Mouse (Mus musculus) hindbrain, embryonic 12.5 days (tissue): ENCODE data around the gene Mthfd1l. TPM values are rescaled to one million over a fixed set of nuclear protein-coding genes. Genes with fewer than 3 reads are reported as not detected.

Experiments
- ATAC-seq: fragments of 200-750 bp; cut with Nextera tagmentation; 2 replicates; pipeline ENCODE4 v1.8.0; 2017; ENCODE audit warnings: moderate TSS enrichment; ENCODE audit not compliant: low FRiP score
- H3K27ac ChIP-seq: fragments of 300-500 bp; sonication (generic); 2 replicates; pipeline ENCODE4 v1.5.1; 2016; ENCODE audit warnings: mild to moderate bottlenecking
- H3K27me3 ChIP-seq: fragments of 300-500 bp; sonication (generic); 2 replicates; pipeline ENCODE4 v1.6.1; 2016; ENCODE audit warnings: mild to moderate bottlenecking
- H3K36me3 ChIP-seq: fragments of 300-500 bp; sonication (generic); 2 replicates; pipeline ENCODE4 v1.6.1; 2016; ENCODE audit warnings: mild to moderate bottlenecking
- H3K4me1 ChIP-seq: fragments of 300-500 bp; sonication (generic); 2 replicates; pipeline ENCODE4 v1.6.1; 2016
- H3K4me2 ChIP-seq: fragments of 300-500 bp; sonication (generic); replicated peaks from 2 replicates; pipeline ENCODE4 v1.6.1; 2016; ENCODE audit warnings: mild to moderate bottlenecking
- H3K4me3 ChIP-seq: fragments of 300-500 bp; sonication (generic); 2 replicates; pipeline ENCODE4 v1.5.1; 2016; ENCODE audit warnings: mild to moderate bottlenecking
- H3K9ac ChIP-seq: fragments of 300-500 bp; sonication (generic); 2 replicates; pipeline ENCODE4 v1.6.1; 2016; ENCODE audit warnings: mild to moderate bottlenecking, moderate library complexity
- H3K9me3 ChIP-seq: fragments of 300-500 bp; sonication (generic); replicated peaks from 2 replicates; pipeline ENCODE4 v1.6.1; 2016; ENCODE audit warnings: mild to moderate bottlenecking
- WGBS: fragments of 180-500 bp; shearing (Covaris S2); methylation state at CpG from one replicate; pipeline ENCODE4 v1.1.7; 2016; 5-methylcytosine and 5-hydroxymethylcytosine counted together
- polyA plus RNA-seq: library from polyadenylated mRNA; unstranded; fragments of >200 nt; fragmentation: Nextera tagmentation; extraction: Ambion mirVana; gene quantifications from 2 replicates; pipeline ENCODE4 v1.2.1, GENCODE M21; 2016

Gene Mthfd1l
- polyA plus RNA-seq, 1 experiment from 2014 or later = 8.3 TPM

- Histone ChIP-seq H3K27me3 (no peaks in the 10 kb centered on the region), H3K9me3 (no peaks in the 10 kb centered on the region), H3K4me3 (no peak overlapping the region), H3K36me3 (peaks cover 20% of the 10 kb centered on the region; the same call in 1 of the 2 replicates), H3K4me1 (no peaks in the 10 kb centered on the region), H3K9ac (no peak overlapping the region), H3K27ac (no peak overlapping the region), H3K4me2 (no peak overlapping the region)
- WGBS = 92% methylated on average over 4 of the region's 4 CpGs
- ATAC-seq = no peak
Measured at GRCm38 (mm10) chr10:3980231-3980630, 7.3 kb downstream of the Mthfd1l start.

- ATAC-seq = no peak
- Histone ChIP-seq H3K27me3 (no peaks in the 10 kb centered on the region), H3K27ac (no peak overlapping the region), H3K9ac (no peak overlapping the region), H3K9me3 (no peaks in the 10 kb centered on the region), H3K4me2 (no peak overlapping the region), H3K36me3 (no peaks in the 10 kb centered on the region; the same call in 1 of the 2 replicates), H3K4me3 (no peak overlapping the region), H3K4me1 (no peaks in the 10 kb centered on the region)
- 93% methylated on average over 6 of the region's 6 CpGs for WGBS
Measured at GRCm38 (mm10) chr10:3990295-3990883, 17.5 kb downstream of the Mthfd1l start.

- Histone ChIP-seq H3K9ac (no peak overlapping the region), H3K4me1 (no peaks in the 10 kb centered on the region), H3K4me2 (no peak overlapping the region), H3K36me3 (no peaks in the 10 kb centered on the region; the same call in 1 of the 2 replicates), H3K4me3 (no peak overlapping the region), H3K27me3 (no peaks in the 10 kb centered on the region), H3K27ac (no peak overlapping the region), H3K9me3 (no peaks in the 10 kb centered on the region)
- WGBS = 88% methylated on average over 8 of the region's 8 CpGs
- ATAC-seq = no peak
Measured at GRCm38 (mm10) chr10:3993365-3994102, 20.6 kb downstream of the Mthfd1l start.

GRCm38 (mm10) chr10:3995277-3995676 is 22.4 kb downstream of the Mthfd1l start:
- H3K4me3 ChIP-seq = no peak overlapping the region
- ATAC-seq = no peak
- H3K27ac ChIP-seq = no peak overlapping the region
- H3K27me3 ChIP-seq = no peaks in the 10 kb centered on the region
- H3K4me2 ChIP-seq = no peak overlapping the region
- WGBS = 87% methylated on average over 4 of the region's 4 CpGs
- H3K4me1 ChIP-seq = no peaks in the 10 kb centered on the region
- H3K9ac ChIP-seq = no peak overlapping the region
- no peaks in the 10 kb centered on the region for H3K9me3 ChIP-seq
- H3K36me3 ChIP-seq = no peaks in the 10 kb centered on the region; the same call in 1 of the 2 replicates

GRCm38 (mm10) chr10:3996170-3996876 is 23.4 kb downstream of the Mthfd1l start:
- Histone ChIP-seq H3K9me3 (no peaks in the 10 kb centered on the region), H3K27me3 (no peaks in the 10 kb centered on the region), H3K4me1 (no peaks in the 10 kb centered on the region), H3K4me3 (no peak overlapping the region), H3K27ac (no peak overlapping the region), H3K9ac (no peak overlapping the region), H3K4me2 (no peak overlapping the region), H3K36me3 (no peaks in the 10 kb centered on the region; the same call in 1 of the 2 replicates)
- 57% methylated on average over 15 of the region's 15 CpGs for WGBS
- peak; percentile 75 for ATAC-seq

- no peak overlapping the region for H3K27ac ChIP-seq
- no peak for ATAC-seq
- no peaks in the 10 kb centered on the region for H3K36me3 ChIP-seq
- no peak overlapping the region for H3K9ac ChIP-seq
- no peaks in the 10 kb centered on the region for H3K27me3 ChIP-seq
- WGBS = 86% methylated on average over 7 of the region's 7 CpGs
- no peak overlapping the region for H3K4me3 ChIP-seq
- no peak overlapping the region for H3K4me2 ChIP-seq
- H3K4me1 ChIP-seq = no peaks in the 10 kb centered on the region
- no peaks in the 10 kb centered on the region for H3K9me3 ChIP-seq
Measured at GRCm38 (mm10) chr10:3997851-3998426, 25.0 kb downstream of the Mthfd1l start.

GRCm38 (mm10) chr10:4002711-4003110 is 29.8 kb downstream of the Mthfd1l start:
- ATAC-seq = no peak
- no peak overlapping the region for H3K4me2 ChIP-seq
- 84% methylated on average over 5 of the region's 5 CpGs for WGBS

GRCm38 (mm10) chr10:4005191-4005590 is 32.3 kb downstream of the Mthfd1l start:
- H3K4me1 ChIP-seq = 0 out of 2 replicates have a peak, but pooled peaks cover 4% of the 10 kb centered on the region
- no peaks in the 10 kb centered on the region for H3K27me3 ChIP-seq
- H3K36me3 ChIP-seq = no peaks in the 10 kb centered on the region
- H3K4me2 ChIP-seq = no peak overlapping the region
- H3K9ac ChIP-seq = no peak overlapping the region
- no peak overlapping the region for H3K27ac ChIP-seq
- ATAC-seq = no peak
- WGBS = 85% methylated on average over 7 of the region's 7 CpGs
- H3K4me3 ChIP-seq = no peak overlapping the region
- H3K9me3 ChIP-seq = no peaks in the 10 kb centered on the region

More at GRCm38 (mm10) chr10:4002711-4003110, 29.8 kb downstream of the Mthfd1l start:
- Histone ChIP-seq H3K4me3 (no peak overlapping the region), H3K9ac (no peak overlapping the region), H3K36me3 (no peaks in the 10 kb centered on the region), H3K4me1 (0 out of 2 replicates have a peak, but pooled peaks cover 4% of the 10 kb centered on the region), H3K27ac (no peak overlapping the region), H3K9me3 (no peaks in the 10 kb centered on the region), H3K27me3 (no peaks in the 10 kb centered on the region)

GRCm38 (mm10) chr10:4006296-4007015 is 33.5 kb downstream of the Mthfd1l start:
- no peaks in the 10 kb centered on the region for H3K9me3 ChIP-seq
- H3K36me3 ChIP-seq = no peaks in the 10 kb centered on the region
- H3K4me1 ChIP-seq = 0 out of 2 replicates have a peak, but pooled peaks cover 4% of the 10 kb centered on the region
- no peak overlapping the region for H3K4me2 ChIP-seq
- no peak overlapping the region for H3K27ac ChIP-seq
- WGBS = 63% methylated on average over 7 of the region's 7 CpGs
- ATAC-seq = no peak
- no peaks in the 10 kb centered on the region for H3K27me3 ChIP-seq
- no peak overlapping the region for H3K4me3 ChIP-seq
- no peak overlapping the region for H3K9ac ChIP-seq

- no peak for ATAC-seq
- H3K4me2 ChIP-seq = no peak overlapping the region
- no peaks in the 10 kb centered on the region for H3K27me3 ChIP-seq
- no peaks in the 10 kb centered on the region; the same call in 1 of the 2 replicates for H3K36me3 ChIP-seq
- H3K9me3 ChIP-seq = no peaks in the 10 kb centered on the region
- H3K4me1 ChIP-seq = no peaks in the 10 kb centered on the region
- 91% methylated on average over 14 of the region's 14 CpGs for WGBS
- H3K9ac ChIP-seq = no peak overlapping the region
- H3K27ac ChIP-seq = no peak overlapping the region
- no peak overlapping the region for H3K4me3 ChIP-seq
Measured at GRCm38 (mm10) chr10:4022628-4023303, 49.8 kb downstream of the Mthfd1l start.

- no peak for ATAC-seq
- Histone ChIP-seq H3K9ac (no peak overlapping the region), H3K4me1 (no peaks in the 10 kb centered on the region), H3K4me3 (no peak overlapping the region), H3K27ac (no peak overlapping the region), H3K36me3 (no peaks in the 10 kb centered on the region), H3K9me3 (no peaks in the 10 kb centered on the region), H3K4me2 (no peak overlapping the region), H3K27me3 (no peaks in the 10 kb centered on the region)
- 93% methylated on average over 4 of the region's 4 CpGs for WGBS
Measured at GRCm38 (mm10) chr10:4026616-4027015, 53.7 kb downstream of the Mthfd1l start.
